Mouse (Mus musculus) megakaryocyte, embryonic 14.5 days (primary cell): ENCODE results near the gene Ints4.

Experiments used
- FLI1 ChIP-seq: IDR thresholded peaks from 2 replicates; pipeline ENCODE4 v1.6.1; 2012; ENCODE audit warnings: low read length, inconsistent platforms, mixed read lengths
- GATA1 ChIP-seq: IDR thresholded peaks from 3 replicates; pipeline ENCODE4 v1.6.1; 2012; ENCODE audit warnings: mixed read lengths, low read length, inconsistent platforms, borderline replicate concordance

DNA sequence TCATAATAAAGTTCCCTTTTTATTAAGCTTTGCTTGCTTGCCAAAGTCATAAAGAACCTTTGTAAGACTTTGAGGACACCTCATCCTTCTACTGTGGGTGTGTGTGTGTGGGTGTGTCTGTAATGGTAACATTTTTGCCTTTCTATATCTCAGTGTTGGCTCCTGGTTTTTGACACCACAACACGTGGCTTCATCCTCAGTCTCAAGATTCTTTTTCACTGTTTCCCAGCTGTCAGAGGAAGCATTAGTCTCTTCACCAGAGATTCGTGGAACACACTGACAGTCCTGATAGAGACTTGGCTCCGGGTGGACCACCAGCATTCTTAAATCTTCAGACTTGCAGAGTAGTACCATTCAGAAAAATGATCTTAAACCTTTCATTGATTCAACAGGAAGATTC is 466 bp upstream of the Ints4 start:
- TF ChIP-seq GATA1 (no peak), FLI1 (no peak)
